Mouse (Mus musculus) liver, postnatal 0 days (tissue): ENCODE measurements around the gene Cyth3. TPM values are rescaled to one million over a fixed set of nuclear protein-coding genes. Genes with fewer than 3 reads are reported as not detected.

Source experiments
- ATAC-seq: fragments of 200-750 bp; cut with Nextera tagmentation; 2 replicates; pipeline ENCODE4 v1.8.0; 2017; ENCODE audit warnings: mild to moderate bottlenecking, moderate library complexity
- DNase-seq: peaks from one replicate; pipeline ENCODE4 v3.0.0-alpha.2; 2016
- H3K27ac ChIP-seq: fragments of 300-500 bp; sonication (generic); 2 replicates; pipeline ENCODE4 v1.5.1; 2014; ENCODE audit warnings: antibody characterized with exemption, moderate library complexity, mild to moderate bottlenecking, low read depth
- H3K27me3 ChIP-seq: fragments of 300-500 bp; sonication (generic); 2 replicates; pipeline ENCODE4 v1.6.1; 2014; ENCODE audit warnings: low read length, control low read depth, mixed read lengths; ENCODE audit not compliant: insufficient read depth
- H3K36me3 ChIP-seq: fragments of 300-500 bp; sonication (generic); replicated peaks from 2 replicates; pipeline ENCODE4 v1.6.1; 2014; ENCODE audit warnings: mild to moderate bottlenecking, control low read depth, low read length, moderate library complexity, mixed read lengths; ENCODE audit not compliant: insufficient read depth
- H3K4me1 ChIP-seq: fragments of 300-500 bp; sonication (generic); 2 replicates; pipeline ENCODE4 v1.6.1; 2014; ENCODE audit warnings: antibody characterized with exemption, mild to moderate bottlenecking, control low read depth; ENCODE audit not compliant: insufficient read depth
- H3K4me2 ChIP-seq: fragments of 300-500 bp; sonication (generic); 2 replicates; pipeline ENCODE4 v1.6.1; 2014; ENCODE audit warnings: low read depth, mild to moderate bottlenecking, low read length, moderate library complexity, mixed read lengths
- H3K4me3 ChIP-seq: fragments of 300-500 bp; sonication (generic); 2 replicates; pipeline ENCODE4 v1.5.1; 2014; ENCODE audit warnings: low read depth, low read length
- H3K9ac ChIP-seq: fragments of 300-500 bp; sonication (generic); replicated peaks from 2 replicates; pipeline ENCODE4 v1.6.1; 2014; ENCODE audit warnings: mild to moderate bottlenecking, moderate library complexity
- H3K9me3 ChIP-seq: fragments of 300-500 bp; sonication (generic); 2 replicates; pipeline ENCODE4 v1.6.1; 2016; ENCODE audit warnings: mild to moderate bottlenecking, control low read depth, low read length, mixed read lengths
- CTCF ChIP-seq: sonication (generic); IDR thresholded peaks from 2 replicates; pipeline ENCODE4 v1.5.1; 2016; ENCODE audit warnings: antibody characterized with exemption, low read depth
- EP300 ChIP-seq: IDR thresholded peaks from 2 replicates; pipeline ENCODE4 v1.6.1; 2016; ENCODE audit warnings: antibody characterized with exemption, low read depth, mild to moderate bottlenecking
- WGBS: fragments of 180-500 bp; shearing (Covaris S2); extraction: QIAGEN DNeasy Blood & Tissue Kit; methylation state at CpG from one replicate; pipeline ENCODE4 v1.1.7; 2014; ENCODE audit not compliant: insufficient replicate concordance; 5-methylcytosine and 5-hydroxymethylcytosine counted together
- polyA plus RNA-seq: library from polyadenylated mRNA; unstranded; fragments of >200 nt; fragmentation: Nextera tagmentation; extraction: Ambion mirVana; gene quantifications from 2 replicates; pipeline ENCODE4 v1.2.1, GENCODE M21; 2015

The Cyth3 gene
- polyA plus RNA-seq, 1 experiment from 2014 or later, result 15.3 TPM

- TF ChIP-seq CTCF, result no peak
- TF ChIP-seq EP300, result no peak
- WGBS, result 78% methylated on average over 8 of the region's 8 CpGs
- H3K4me3 ChIP-seq, result no peak overlapping the region
- H3K27me3 ChIP-seq, result no peaks in the 10 kb centered on the region
- H3K27ac ChIP-seq, result no peak overlapping the region
- H3K9ac ChIP-seq, result no peak overlapping the region
- H3K4me1 ChIP-seq, result peaks cover 5% of the 10 kb centered on the region; the same call in 1 of the 2 replicates
- ATAC-seq (no peak), DNase-seq (no peak)
- H3K9me3 ChIP-seq, result no peaks in the 10 kb centered on the region
- H3K4me2 ChIP-seq, result no peak overlapping the region
- H3K36me3 ChIP-seq, result no peaks in the 10 kb centered on the region
Observed at GRCm38 (mm10) chr5:143759554-143759953, 137.3 kb downstream of the Cyth3 start.

Other genes with a start within 250 kb of the Cyth3 start
- 146 and 160 TPM in 2 replicates for gene Kdelr2, start 218.6 kb upstream of the Cyth3 start, polyA plus RNA-seq
- gene Daglb, start 157.9 kb upstream of the Cyth3 start, polyA plus RNA-seq, result 4.8 and 5.6 TPM in 2 replicates
- 162 and 173 TPM in 2 replicates for gene Rac1, start 94.4 kb upstream of the Cyth3 start, polyA plus RNA-seq
- gene Usp42, start 109.8 kb downstream of the Cyth3 start, polyA plus RNA-seq, result 2.3 and 2.7 TPM in 2 replicates
- gene Eif2ak1, start 195.3 kb downstream of the Cyth3 start, polyA plus RNA-seq, result 45.6 and 49.5 TPM in 2 replicates